Mouse (Mus musculus) forebrain, embryonic 11.5 days (tissue): ENCODE measurements at regions not wholly inside any gene's neighbourhood (a gene's known extent, or its start where the extent isn't known, plus 50 kb on each side); places are given as distances from the start of the nearest gene placed in this dataset.
"Not testable (repeated sequence)": the region's sequence is repeated elsewhere in the genome, so short reads cannot be mapped to it uniquely, and the experiment has no call there.

Source experiments
- ATAC-seq: fragments of 200-750 bp; cut with Nextera tagmentation; replicated peaks from 2 replicates; pipeline ENCODE4 v1.8.0; 2017; ENCODE audit warnings: moderate TSS enrichment; ENCODE audit not compliant: low FRiP score
- DNase-seq: peaks from one replicate; pipeline ENCODE4 v3.0.0-alpha.2; 2017; ENCODE audit warnings: low spot score
- H3K27ac ChIP-seq: fragments of 300-500 bp; sonication (generic); 2 replicates; pipeline ENCODE4 v1.5.1; 2014; ENCODE audit warnings: low read depth, low read length
- H3K27me3 ChIP-seq: fragments of 300-500 bp; sonication (generic); 2 replicates; pipeline ENCODE4 v1.6.1; 2014; ENCODE audit warnings: mild to moderate bottlenecking, low read length, mixed read lengths; ENCODE audit not compliant: control insufficient read depth, insufficient read depth
- H3K36me3 ChIP-seq: fragments of 300-500 bp; sonication (generic); 2 replicates; pipeline ENCODE4 v1.6.1; 2014; ENCODE audit warnings: mild to moderate bottlenecking, low read length, moderate library complexity, mixed read lengths; ENCODE audit not compliant: control insufficient read depth, insufficient read depth
- H3K4me1 ChIP-seq: fragments of 300-500 bp; sonication (generic); replicated peaks from 2 replicates; pipeline ENCODE4 v1.6.1; 2014; ENCODE audit warnings: low read length, mixed read lengths; ENCODE audit not compliant: control insufficient read depth, insufficient read depth
- H3K4me2 ChIP-seq: fragments of 300-500 bp; sonication (generic); 2 replicates; pipeline ENCODE4 v1.6.1; 2014; ENCODE audit warnings: low read depth, mild to moderate bottlenecking, low read length, moderate library complexity, mixed read lengths; ENCODE audit not compliant: severe bottlenecking
- H3K4me3 ChIP-seq: fragments of 300-500 bp; sonication (generic); 2 replicates; pipeline ENCODE4 v1.5.1; 2014; ENCODE audit warnings: low read depth, low read length
- H3K9ac ChIP-seq: fragments of 300-500 bp; sonication (generic); 2 replicates; pipeline ENCODE4 v1.6.1; 2014; ENCODE audit warnings: low read length
- H3K9me3 ChIP-seq: fragments of 300-500 bp; sonication (generic); 2 replicates; pipeline ENCODE4 v1.6.1; 2016; ENCODE audit warnings: low read length, mixed read lengths; ENCODE audit not compliant: control insufficient read depth
- WGBS: fragments of 180-500 bp; shearing (Covaris S2); extraction: QIAGEN DNeasy Blood & Tissue Kit; methylation state at CpG from one replicate; pipeline ENCODE4 v1.1.7; 2014; 5-methylcytosine and 5-hydroxymethylcytosine counted together

DNA sequence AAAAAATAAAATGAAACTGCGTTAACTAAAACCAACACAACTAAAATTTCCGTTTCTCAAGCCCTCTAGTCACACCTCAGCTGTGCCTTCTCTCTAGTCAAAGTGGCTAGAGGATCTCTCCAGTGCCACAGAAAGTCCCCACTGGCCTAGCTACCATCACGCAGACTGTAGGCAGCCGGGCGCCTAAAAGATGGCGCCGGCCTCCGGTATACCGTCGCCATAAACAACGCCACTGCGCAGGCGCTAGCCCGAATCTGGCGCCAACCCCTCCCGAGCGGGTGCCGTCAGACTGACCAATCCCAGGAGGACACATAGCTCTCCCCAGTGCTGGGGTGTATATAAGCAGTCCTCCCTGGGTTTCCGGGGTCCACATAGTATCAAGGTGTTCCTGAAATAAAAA lies 62.7 kb upstream of the Top1 start:
- not testable (repeated sequence) for H3K4me2 ChIP-seq, ATAC-seq, H3K9ac ChIP-seq, H3K9me3 ChIP-seq, H3K27ac ChIP-seq, H3K4me3 ChIP-seq, H3K36me3 ChIP-seq, H3K4me1 ChIP-seq
- peaks cover 15% of the 10 kb centered on the region for H3K27me3 ChIP-seq
- WGBS: 93% methylated on average over 19 of the region's 19 CpGs
- peak; percentile 14 for DNase-seq

GRCm38 (mm10) chr2:160583506-160583905 lies 62.2 kb upstream of the Top1 start:
- ATAC-seq: no peak
- WGBS: 72% methylated on average over 6 of the region's 6 CpGs

GRCm38 (mm10) chr2:160584568-160584967 lies 61.1 kb upstream of the Top1 start:
- H3K27me3 ChIP-seq: peaks cover 8% of the 10 kb centered on the region
- DNase-seq: peak; percentile 47

More at GRCm38 (mm10) chr2:160583506-160583905, 62.2 kb upstream of the Top1 start:
- no peak overlapping the region for H3K4me3 ChIP-seq
- H3K9ac ChIP-seq: no peak overlapping the region
- no peak overlapping the region for H3K27ac ChIP-seq
- peak; percentile 49 for DNase-seq
- peaks cover 15% of the 10 kb centered on the region for H3K27me3 ChIP-seq
- H3K4me2 ChIP-seq: no peak overlapping the region
- H3K36me3 ChIP-seq: no peaks in the 10 kb centered on the region
- H3K9me3 ChIP-seq: no peaks in the 10 kb centered on the region
- peaks cover 3% of the 10 kb centered on the region; the same call in 1 of the 2 replicates for H3K4me1 ChIP-seq

GRCm38 (mm10) chr2:160587015-160587835 lies 58.5 kb upstream of the Top1 start:
- no peak overlapping the region for H3K9ac ChIP-seq
- H3K27ac ChIP-seq: no peak overlapping the region
- H3K4me1 ChIP-seq: peaks cover 8% of the 10 kb centered on the region; the same call in 1 of the 2 replicates
- H3K9me3 ChIP-seq: no peaks in the 10 kb centered on the region
- H3K4me2 ChIP-seq: no peak overlapping the region
- no peak overlapping the region for H3K4me3 ChIP-seq
- 91% methylated on average over 9 of the region's 9 CpGs for WGBS
- ATAC-seq: no peak
- no peaks in the 10 kb centered on the region for H3K36me3 ChIP-seq
- peak; percentile 53 for DNase-seq
- H3K27me3 ChIP-seq: peaks cover 2% of the 10 kb centered on the region; the same call in 1 of the 2 replicates

More at GRCm38 (mm10) chr2:160584568-160584967, 61.1 kb upstream of the Top1 start:
- 33% methylated on average over 9 of the region's 9 CpGs for WGBS
- ATAC-seq: no peak
- Histone ChIP-seq H3K4me1 (peaks cover 3% of the 10 kb centered on the region; the same call in 1 of the 2 replicates), H3K36me3 (no peaks in the 10 kb centered on the region), H3K9me3 (no peaks in the 10 kb centered on the region), H3K9ac (no peak overlapping the region), H3K4me3 (no peak overlapping the region), H3K27ac (no peak overlapping the region), H3K4me2 (no peak overlapping the region)

GRCm38 (mm10) chr2:160588401-160588800 lies 57.3 kb upstream of the Top1 start:
- no peak overlapping the region for H3K4me2 ChIP-seq
- DNase-seq (peak; percentile 46), ATAC-seq (no peak)
- no peak overlapping the region for H3K4me3 ChIP-seq
- H3K36me3 ChIP-seq: no peaks in the 10 kb centered on the region
- no peaks in the 10 kb centered on the region for H3K9me3 ChIP-seq
- WGBS: 84% methylated on average over 9 of the region's 9 CpGs
- H3K27me3 ChIP-seq: peaks cover 2% of the 10 kb centered on the region; the same call in 1 of the 2 replicates
- H3K27ac ChIP-seq: no peak overlapping the region
- H3K4me1 ChIP-seq: peaks cover 8% of the 10 kb centered on the region; the same call in 1 of the 2 replicates
- H3K9ac ChIP-seq: no peak overlapping the region

DNA sequence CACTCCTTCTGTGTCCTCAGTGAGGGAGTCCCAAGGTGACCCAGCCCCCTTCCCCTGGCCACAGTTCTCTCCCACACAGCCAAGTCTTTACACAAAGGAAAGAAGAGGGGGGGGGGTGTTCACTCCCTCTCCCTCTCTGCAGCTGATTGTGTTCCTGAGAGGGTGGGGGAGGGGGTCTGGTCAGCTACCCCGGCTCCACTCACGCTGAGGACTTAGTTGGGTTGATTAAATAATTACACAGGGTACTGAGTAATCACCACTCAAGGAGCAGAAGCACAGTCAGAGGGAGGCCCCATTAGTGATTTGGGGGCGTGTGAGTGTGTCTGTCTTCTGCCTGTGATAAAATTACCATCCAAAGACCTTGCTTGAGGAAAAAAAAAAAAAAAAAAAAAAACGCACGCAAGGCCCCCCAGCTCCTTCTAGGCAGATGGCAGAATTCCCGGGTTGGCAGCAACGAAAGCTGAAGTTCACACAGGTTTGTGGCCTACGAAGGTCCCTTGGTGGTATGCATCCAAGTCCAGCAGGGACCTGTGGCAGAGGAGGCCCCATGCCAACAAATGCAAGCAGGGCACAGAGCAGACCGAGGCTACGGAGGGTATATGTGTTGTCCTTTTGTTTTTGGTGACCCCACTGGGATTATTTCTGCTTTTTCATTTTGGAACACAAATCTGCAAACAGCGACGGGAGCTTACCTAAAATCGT lies 55.3 kb upstream of the Top1 start:
- WGBS: 29% methylated on average over 13 of the region's 13 CpGs
- Histone ChIP-seq H3K9me3 (no peaks in the 10 kb centered on the region), H3K27me3 (peaks cover 2% of the 10 kb centered on the region; the same call in 1 of the 2 replicates), H3K4me3 (no peak overlapping the region), H3K27ac (no peak overlapping the region), H3K36me3 (no peaks in the 10 kb centered on the region), H3K4me1 (peaks cover 5% of the 10 kb centered on the region; the same call in 1 of the 2 replicates), H3K4me2 (no peak overlapping the region), H3K9ac (no peak overlapping the region)
- DNase-seq: peak; percentile 63
- peak; percentile 71 for ATAC-seq

DNA sequence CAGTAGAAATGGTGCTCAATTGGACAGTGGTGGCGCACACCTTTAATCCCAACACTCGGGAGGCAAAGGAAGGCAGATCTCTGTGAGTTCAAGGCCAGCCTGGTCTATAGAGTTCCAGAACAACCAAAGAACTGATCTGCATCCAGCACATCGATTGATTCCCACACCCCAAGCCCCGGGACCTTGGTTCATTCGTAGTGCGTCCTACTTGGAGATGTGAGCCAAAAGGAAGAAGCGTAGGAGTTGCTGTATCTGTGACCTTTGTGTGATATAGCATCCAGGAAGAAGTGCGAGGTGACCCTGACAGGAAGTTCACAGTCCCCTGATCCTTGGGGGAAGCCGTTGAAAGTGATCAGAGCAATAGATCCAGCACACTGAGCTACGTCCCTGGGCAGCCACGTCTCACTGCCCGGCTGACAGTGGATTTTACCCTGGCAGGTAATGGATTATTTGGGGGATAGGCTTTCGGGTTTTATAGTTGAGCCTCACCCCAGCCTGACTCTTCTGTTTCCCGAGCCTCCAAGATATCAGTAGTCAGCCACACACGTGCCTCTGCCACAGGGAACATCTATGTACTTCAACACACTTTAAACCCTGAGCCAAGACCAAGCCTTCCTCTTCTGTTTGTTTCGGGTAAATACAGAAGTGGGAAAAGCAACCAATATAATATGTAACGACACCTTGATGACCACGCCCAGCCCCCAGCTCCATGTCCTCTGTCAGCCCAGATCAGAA lies 54.1 kb upstream of the Top1 start:
- Histone ChIP-seq H3K9me3 (no peaks in the 10 kb centered on the region), H3K36me3 (no peaks in the 10 kb centered on the region), H3K4me3 (no peak overlapping the region), H3K27ac (no peak overlapping the region), H3K9ac (no peak overlapping the region), H3K27me3 (peaks cover 2% of the 10 kb centered on the region; the same call in 1 of the 2 replicates), H3K4me2 (no peak overlapping the region), H3K4me1 (peaks cover 5% of the 10 kb centered on the region; the same call in 1 of the 2 replicates)
- WGBS: 87% methylated on average over 18 of the region's 18 CpGs
- DNase-seq (peak; percentile 50), ATAC-seq (no peak)

DNA sequence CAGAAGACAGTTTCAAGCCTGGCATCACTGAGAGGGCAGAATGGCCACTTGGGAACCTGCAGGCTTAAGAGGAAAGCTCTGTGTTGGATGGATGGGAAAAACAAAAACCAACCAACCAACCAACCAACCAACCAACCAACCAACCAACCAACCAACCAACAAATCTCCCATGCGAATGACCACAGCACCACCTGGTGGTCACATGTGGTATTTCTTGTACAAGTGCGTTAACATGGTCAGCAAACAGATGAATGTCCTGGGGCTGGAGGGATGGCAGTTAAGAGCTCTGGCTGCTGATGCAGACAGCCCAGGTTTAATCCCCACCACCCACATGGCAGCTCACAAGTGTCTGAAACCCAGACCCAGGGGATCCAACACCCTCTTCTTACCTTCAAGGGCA lies 52.7 kb upstream of the Top1 start:
- Histone ChIP-seq H3K27me3 (peaks cover 2% of the 10 kb centered on the region; the same call in 1 of the 2 replicates), H3K4me1 (peaks cover 5% of the 10 kb centered on the region; the same call in 1 of the 2 replicates), H3K9me3 (no peaks in the 10 kb centered on the region), H3K4me3 (no peak overlapping the region), H3K9ac (no peak overlapping the region), H3K4me2 (no peak overlapping the region), H3K36me3 (no peaks in the 10 kb centered on the region), H3K27ac (no peak overlapping the region)
- no peak for ATAC-seq
- DNase-seq: peak; percentile 86
- WGBS: 5% methylated on average over 2 of the region's 2 CpGs
